Mouse (Mus musculus) erythroblast, embryonic 14.5 days (primary cell): Measurements from ENCODE around the gene Cdiptos. TPM values are rescaled to one million over a fixed set of nuclear protein-coding genes. Genes with fewer than 3 reads are reported as not detected.

Source experiments
- H3K27me3 ChIP-seq: 2 replicates; pipeline ENCODE4 v1.6.1; 2012; ENCODE audit warnings: inconsistent platforms; ENCODE audit not compliant: control insufficient read depth
- H3K36me3 ChIP-seq: 2 replicates; pipeline ENCODE4 v1.6.1; 2012; ENCODE audit warnings: mild to moderate bottlenecking, inconsistent platforms; ENCODE audit not compliant: control insufficient read depth
- H3K4me1 ChIP-seq: 2 replicates; pipeline ENCODE4 v1.6.1; 2012; ENCODE audit warnings: inconsistent platforms; ENCODE audit not compliant: control insufficient read depth
- H3K4me3 ChIP-seq: replicated peaks from 2 replicates; pipeline ENCODE3; 2012; ENCODE audit warnings: moderate library complexity, mild to moderate bottlenecking, inconsistent platforms
- H3K9me3 ChIP-seq: 2 replicates; pipeline ENCODE4 v1.6.1; 2012; ENCODE audit warnings: low read length, inconsistent platforms, mixed read lengths; ENCODE audit not compliant: control insufficient read depth
- GATA1 ChIP-seq: IDR thresholded peaks from 2 replicates; pipeline ENCODE4 v1.6.1; 2012; ENCODE audit warnings: low read length, inconsistent platforms, mixed read lengths
- TAL1 ChIP-seq: IDR thresholded peaks from 3 replicates; pipeline ENCODE4 v1.6.1; 2012; ENCODE audit warnings: low read length, inconsistent platforms, mixed read lengths
- polyA plus RNA-seq: library from polyadenylated mRNA; stranded (reverse); fragments of >175 nt; gene quantifications from 2 replicates; pipeline ENCODE4 v1.2.3, GENCODE M21; 2012

The Cdiptos gene
- polyA plus RNA-seq, 1 experiment = not detected

- H3K27me3 ChIP-seq = peaks cover 20% of the 10 kb centered on the region
- TF ChIP-seq GATA1 (no peak), TAL1 (no peak)
- H3K4me3 ChIP-seq = no peak overlapping the region
- H3K36me3 ChIP-seq = no peaks in the 10 kb centered on the region
- no peaks in the 10 kb centered on the region for H3K9me3 ChIP-seq
- H3K4me1 ChIP-seq = no peaks in the 10 kb centered on the region
Measured at GRCm38 (mm10) chr7:126961095-126961494, 14.8 kb downstream of the Cdiptos start.

- H3K4me3 ChIP-seq = no peak overlapping the region
- H3K27me3 ChIP-seq = peaks cover 20% of the 10 kb centered on the region
- no peak for TF ChIP-seq GATA1
- TF ChIP-seq TAL1 = no peak
- H3K4me1 ChIP-seq = no peaks in the 10 kb centered on the region
- H3K36me3 ChIP-seq = no peaks in the 10 kb centered on the region
- H3K9me3 ChIP-seq = no peaks in the 10 kb centered on the region
Measured at GRCm38 (mm10) chr7:126959780-126960179, 16.1 kb downstream of the Cdiptos start.

- H3K27me3 ChIP-seq = peaks cover 29% of the 10 kb centered on the region
- H3K9me3 ChIP-seq = no peaks in the 10 kb centered on the region
- no peaks in the 10 kb centered on the region for H3K36me3 ChIP-seq
- no peak overlapping the region for H3K4me3 ChIP-seq
- peaks cover 6% of the 10 kb centered on the region for H3K4me1 ChIP-seq
- no peak for TF ChIP-seq TAL1
- TF ChIP-seq GATA1 = no peak
Measured at GRCm38 (mm10) chr7:126955125-126955524, 20.8 kb downstream of the Cdiptos start.

- Histone ChIP-seq H3K4me3 (no peak overlapping the region), H3K4me1 (peaks cover 15% of the 10 kb centered on the region), H3K27me3 (peaks cover 45% of the 10 kb centered on the region), H3K9me3 (no peaks in the 10 kb centered on the region), H3K36me3 (no peaks in the 10 kb centered on the region)
- TF ChIP-seq TAL1 (no peak), GATA1 (no peak)
Measured at GRCm38 (mm10) chr7:126952646-126953045, 23.3 kb downstream of the Cdiptos start.

- Histone ChIP-seq H3K9me3 (no peaks in the 10 kb centered on the region), H3K4me3 (no peak overlapping the region), H3K36me3 (no peaks in the 10 kb centered on the region), H3K4me1 (peaks cover 15% of the 10 kb centered on the region), H3K27me3 (peaks cover 45% of the 10 kb centered on the region)
- no peak for TF ChIP-seq GATA1
- TF ChIP-seq TAL1 = no peak
Measured at GRCm38 (mm10) chr7:126951741-126952140, 24.2 kb downstream of the Cdiptos start.

GRCm38 (mm10) chr7:126950647-126951615 lies 25.0 kb downstream of the Cdiptos start:
- peaks cover 45% of the 10 kb centered on the region for H3K27me3 ChIP-seq
- H3K36me3 ChIP-seq = no peaks in the 10 kb centered on the region; the same call in 1 of the 2 replicates
- TF ChIP-seq GATA1 (no peak), TAL1 (no peak)
- H3K4me3 ChIP-seq = no peak overlapping the region
- peaks cover 15% of the 10 kb centered on the region for H3K4me1 ChIP-seq
- H3K9me3 ChIP-seq = no peaks in the 10 kb centered on the region

- Histone ChIP-seq H3K4me3 (peak within 1 kb of the TSS; percentile 25), H3K4me1 (peaks cover 15% of the 10 kb centered on the region), H3K36me3 (peaks cover 3% of the 10 kb centered on the region), H3K27me3 (peaks cover 45% of the 10 kb centered on the region), H3K9me3 (no peaks in the 10 kb centered on the region)
- TF ChIP-seq TAL1 (no peak), GATA1 (no peak)
Measured at GRCm38 (mm10) chr7:126949793-126950646, 25.9 kb downstream of the Cdiptos start, which contains the start of gene Sez6l2. TSS of gene Sez6l2 (plus strand) at chr7:126950563.

- Histone ChIP-seq H3K4me3 (peak within 1 kb of the TSS; percentile 25), H3K27me3 (peaks cover 45% of the 10 kb centered on the region), H3K9me3 (no peaks in the 10 kb centered on the region), H3K36me3 (peaks cover 7% of the 10 kb centered on the region), H3K4me1 (peaks cover 15% of the 10 kb centered on the region)
- no peak for TF ChIP-seq GATA1
- no peak for TF ChIP-seq TAL1
Measured at GRCm38 (mm10) chr7:126949403-126949792, 26.5 kb downstream of the Cdiptos start, which contains the start of gene Asphd1. TSS of gene Asphd1 (minus strand) at chr7:126949582.

GRCm38 (mm10) chr7:126948626-126949025 lies 27.3 kb downstream of the Cdiptos start:
- TF ChIP-seq TAL1 = no peak
- TF ChIP-seq GATA1 = no peak
- H3K27me3 ChIP-seq = peaks cover 45% of the 10 kb centered on the region

More at GRCm38 (mm10) chr7:126948626-126949025, 27.3 kb downstream of the Cdiptos start:
- H3K36me3 ChIP-seq = peaks cover 7% of the 10 kb centered on the region
- H3K9me3 ChIP-seq = no peaks in the 10 kb centered on the region
- peaks cover 15% of the 10 kb centered on the region for H3K4me1 ChIP-seq
- H3K4me3 ChIP-seq = no peak overlapping the region
